Mouse (Mus musculus): ENCODE measurements around the gene A930004D18Rik.

The A930004D18Rik gene

GRCm38 (mm10) chr2:18053243-18053950, 15.9 kb upstream of the A930004D18Rik start:
- DNase-seq (ENCODE audit: extremely low spot score), result peak; percentile 70

GRCm38 (mm10) chr2:18052581-18052980, 15.0 kb upstream of the A930004D18Rik start:
- DNase-seq (ENCODE audit: extremely low spot score), result peak; percentile 12

DNA sequence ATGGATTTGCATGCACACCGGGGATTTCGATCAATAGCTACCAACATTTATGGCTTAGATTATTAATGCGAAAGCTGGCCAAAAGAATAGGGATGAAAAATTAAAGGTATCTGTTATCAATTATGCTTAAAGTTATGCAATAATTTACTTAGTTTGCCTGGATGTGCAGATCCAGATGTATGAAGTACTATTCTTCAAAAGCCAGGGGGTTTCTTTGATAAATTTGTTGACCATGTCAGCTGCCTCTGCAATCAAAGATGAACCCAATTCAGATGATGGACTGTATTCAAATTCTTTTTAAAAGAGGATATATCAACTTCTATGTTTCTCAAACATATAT, 14.3 kb upstream of the A930004D18Rik start:
- DNase-seq (ENCODE audit: extremely low spot score), result no peak

DNA sequence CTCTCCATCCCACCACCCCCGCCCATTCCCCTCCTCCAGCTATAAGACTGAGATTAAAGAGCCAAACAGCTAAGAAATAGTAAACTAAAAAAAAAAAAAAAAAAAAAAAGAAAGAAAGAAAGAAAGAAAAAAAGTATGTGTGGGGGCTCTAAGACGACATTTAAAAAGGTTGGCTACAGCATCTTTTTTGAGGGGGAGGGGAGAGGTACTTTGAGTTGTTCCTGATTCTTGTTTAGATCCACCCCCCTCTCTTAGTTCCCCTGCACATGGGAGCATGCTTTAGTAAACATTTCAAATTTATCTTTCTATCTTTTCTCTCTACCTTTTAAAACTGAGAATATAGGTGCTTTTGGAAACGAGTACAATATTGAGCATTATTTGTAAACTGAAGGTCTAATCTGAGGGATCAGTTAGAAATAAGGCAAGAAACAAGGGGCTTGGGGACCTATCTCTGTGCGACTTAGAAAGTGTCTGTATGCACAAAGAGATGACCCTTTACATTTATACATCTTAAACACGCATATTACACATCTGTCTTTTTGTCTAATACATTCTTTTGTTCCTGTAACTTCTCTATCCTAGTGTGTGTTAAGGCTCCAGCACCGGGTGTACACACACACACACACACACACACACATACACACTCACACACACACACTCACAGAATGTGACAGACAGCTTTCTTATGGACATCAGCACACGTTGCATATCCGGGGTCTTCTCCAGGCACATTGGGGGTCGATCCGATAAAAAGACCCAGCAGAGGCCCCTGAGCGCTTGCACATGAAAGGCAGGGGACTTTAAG, 13.7 kb upstream of the A930004D18Rik start:
- DNase-seq (ENCODE audit: extremely low spot score), result peak; percentile 64

- peak; percentile 69 for DNase-seq (ENCODE audit: extremely low spot score)
Observed at GRCm38 (mm10) chr2:18050541-18050985, 13.0 kb upstream of the A930004D18Rik start.

- DNase-seq (ENCODE audit: extremely low spot score), result no peak
Observed at GRCm38 (mm10) chr2:18050018-18050417, 12.5 kb upstream of the A930004D18Rik start.

DNA sequence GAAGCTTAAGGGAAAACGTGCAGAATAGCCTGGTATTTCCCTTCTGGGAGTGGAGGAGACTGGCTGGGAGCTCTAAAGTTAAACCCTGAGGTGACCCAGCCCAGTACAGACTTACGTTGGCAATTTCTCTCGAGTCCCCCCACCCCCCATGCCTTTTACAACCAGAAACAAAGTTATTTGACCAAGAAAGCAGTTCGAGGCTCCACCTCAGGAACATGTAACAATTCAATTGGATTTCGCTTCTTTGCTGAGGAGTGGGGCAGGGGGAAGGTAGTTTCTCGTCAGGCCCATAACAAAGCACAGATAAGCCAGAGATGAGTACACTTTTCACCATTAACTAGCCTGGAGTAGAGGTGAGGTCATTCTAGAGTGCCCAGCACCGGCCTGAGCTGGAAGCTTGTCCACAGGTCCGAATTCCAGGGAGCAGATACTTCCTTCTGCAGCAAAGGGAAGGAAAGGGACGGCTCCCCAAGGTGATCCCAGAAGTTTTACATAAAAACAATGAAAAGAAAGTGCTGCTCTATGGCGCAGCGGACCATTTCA, 11.8 kb upstream of the A930004D18Rik start:
- DNase-seq (ENCODE audit: extremely low spot score), result peak; percentile 73

DNA sequence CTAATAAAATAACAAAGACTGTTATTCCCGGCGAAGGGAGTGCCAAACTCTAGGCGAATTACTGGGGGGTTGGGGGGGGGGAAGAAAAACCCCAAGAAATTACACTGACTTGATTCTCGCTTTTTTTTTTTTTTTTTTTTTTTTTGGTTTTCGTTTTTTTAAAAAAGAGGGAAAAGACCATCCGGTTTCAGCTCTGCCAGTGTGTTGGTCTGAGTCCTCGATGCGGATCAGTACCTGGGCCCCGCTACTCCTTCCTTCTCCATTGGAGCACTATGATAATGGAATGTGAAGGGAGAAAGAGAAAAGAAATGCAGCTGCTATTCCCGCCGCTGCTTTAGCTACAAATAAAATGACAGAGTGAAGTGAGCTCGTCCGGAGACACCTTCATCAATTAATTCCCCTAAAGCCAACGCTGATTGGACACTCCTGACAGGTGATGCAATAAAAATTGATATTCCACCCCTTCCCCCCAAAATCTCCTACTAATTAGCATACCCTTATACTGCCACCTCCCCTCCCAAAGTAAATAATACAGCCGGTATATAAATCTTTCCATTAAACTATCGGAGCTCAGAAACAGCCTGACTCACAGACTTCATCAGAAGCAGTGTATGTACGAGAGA, 11.0 kb upstream of the A930004D18Rik start, which contains the start of gene Skida1:
TSS of gene Skida1 (minus strand) at position 599 of the 623 bp plus-strand sequence.
- peak; percentile 81 for DNase-seq (ENCODE audit: extremely low spot score)

GRCm38 (mm10) chr2:18047646-18048452, 10.3 kb upstream of the A930004D18Rik start:
- peak; percentile 80 for DNase-seq (ENCODE audit: extremely low spot score)

DNA sequence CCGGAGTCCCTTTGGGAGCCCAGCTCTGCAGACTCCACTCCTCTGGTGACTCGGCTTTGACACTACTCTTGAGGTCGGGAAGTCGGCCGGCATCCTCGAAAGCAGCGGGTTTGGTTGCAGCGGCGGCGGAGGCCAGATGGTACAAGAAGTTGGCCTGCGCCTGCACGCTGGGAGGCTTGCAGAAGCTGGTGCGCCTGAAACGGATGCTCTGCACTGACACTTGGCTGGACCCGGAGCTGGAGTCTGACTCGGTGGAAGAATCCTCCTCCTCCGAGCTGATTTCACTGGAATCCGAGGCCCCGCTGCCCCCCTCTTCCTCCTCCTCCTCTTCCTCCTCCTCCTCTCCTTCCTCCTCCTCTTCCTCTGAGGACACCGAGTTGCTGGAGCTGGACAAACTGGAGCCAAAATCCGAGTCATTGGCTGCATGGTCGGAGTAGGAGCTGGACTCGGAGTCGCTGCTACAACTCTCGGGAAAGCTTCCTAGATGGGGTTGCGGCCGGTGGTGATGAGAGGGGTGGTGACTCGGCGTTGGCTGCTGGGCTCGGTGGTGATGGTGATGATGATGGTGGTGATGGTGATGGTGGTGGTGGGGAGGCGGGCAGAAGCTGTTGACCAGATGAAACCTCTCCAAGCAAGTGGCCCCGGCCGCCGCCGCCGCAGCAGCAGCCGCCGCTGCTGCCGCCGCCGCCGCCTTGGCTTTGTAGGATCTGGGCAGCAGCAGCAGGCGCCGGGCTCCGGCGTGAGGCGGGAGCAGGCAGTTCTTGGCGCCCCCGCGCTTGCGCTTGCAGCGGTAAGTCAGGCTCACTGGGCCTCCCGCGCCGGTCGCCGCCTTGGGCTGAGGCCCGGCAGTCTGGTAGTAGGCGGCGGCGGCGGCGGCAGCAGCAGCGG, 9.5 kb upstream of the A930004D18Rik start:
- peak; percentile 74 for DNase-seq (ENCODE audit: extremely low spot score)

GRCm38 (mm10) chr2:18046186-18046585, 8.6 kb upstream of the A930004D18Rik start:
- peak; percentile 51 for DNase-seq (ENCODE audit: extremely low spot score)

- peak; percentile 50 for DNase-seq (ENCODE audit: extremely low spot score)
Observed at GRCm38 (mm10) chr2:18045781-18046181, 8.2 kb upstream of the A930004D18Rik start.

DNA sequence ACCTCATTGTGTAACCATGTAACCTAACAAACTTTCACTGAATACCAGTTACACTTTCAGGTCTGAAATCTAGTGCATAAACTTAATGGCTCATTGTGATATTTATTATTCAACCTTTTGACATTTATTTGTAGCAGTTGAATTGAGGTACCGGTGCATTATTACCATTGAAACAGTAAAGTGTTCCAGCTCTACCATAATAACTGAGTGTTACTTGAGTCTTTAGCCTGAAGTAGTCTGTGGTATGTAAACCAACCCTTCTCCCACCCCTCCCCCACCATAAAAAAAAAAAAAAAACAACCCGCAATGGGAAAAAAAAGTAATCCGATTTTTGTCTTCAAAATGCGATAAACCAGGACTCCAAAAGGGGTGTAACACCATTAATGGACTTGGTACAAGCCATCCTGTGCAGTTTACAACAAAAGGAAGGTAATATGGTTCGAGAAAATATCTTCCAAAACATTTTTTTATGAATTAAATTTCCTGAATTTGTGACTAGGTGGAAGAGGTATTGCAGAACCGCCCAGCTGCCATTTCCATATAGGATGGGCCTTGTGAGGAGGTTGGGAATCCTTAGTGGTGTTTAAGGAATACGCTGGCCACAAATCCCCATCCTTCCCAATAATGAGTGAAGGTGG, 7.7 kb upstream of the A930004D18Rik start:
- DNase-seq (ENCODE audit: extremely low spot score), result peak; percentile 50

DNA sequence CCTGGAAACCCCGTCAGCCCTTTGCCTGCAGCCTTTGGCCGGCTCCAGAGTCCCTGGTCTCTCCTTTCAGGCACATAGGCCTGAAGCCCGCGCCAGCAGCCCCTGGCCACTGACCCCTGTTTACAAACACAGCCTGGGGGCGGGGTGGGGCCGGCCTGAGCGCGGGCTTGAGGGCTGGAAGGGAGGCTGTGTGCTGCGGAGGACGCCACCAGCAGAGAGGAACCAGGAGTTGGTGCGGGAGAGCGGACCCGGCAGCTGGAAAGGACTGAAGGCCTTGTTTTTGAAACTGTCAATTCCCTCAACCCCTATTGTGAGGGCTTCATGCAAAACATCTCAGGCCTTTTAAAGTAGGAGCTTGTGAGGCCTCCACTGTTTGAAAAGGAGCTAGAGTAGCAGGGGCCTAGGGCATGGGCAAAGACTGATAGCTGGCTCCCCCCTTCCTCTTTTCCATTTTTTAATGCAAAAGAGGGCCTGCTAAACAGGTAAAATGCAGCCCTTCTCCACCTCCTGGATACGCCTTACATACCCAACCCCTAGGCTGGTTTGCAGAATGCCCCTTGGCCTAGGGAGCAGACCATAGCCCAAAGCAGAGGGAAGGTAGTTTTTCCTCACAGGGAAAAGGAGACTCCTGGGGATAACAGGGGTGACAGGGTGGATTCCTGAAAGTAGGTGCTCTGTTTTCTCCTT, 3.8 kb upstream of the A930004D18Rik start:
- DNase-seq (ENCODE audit: extremely low spot score), result peak; percentile 87

DNA sequence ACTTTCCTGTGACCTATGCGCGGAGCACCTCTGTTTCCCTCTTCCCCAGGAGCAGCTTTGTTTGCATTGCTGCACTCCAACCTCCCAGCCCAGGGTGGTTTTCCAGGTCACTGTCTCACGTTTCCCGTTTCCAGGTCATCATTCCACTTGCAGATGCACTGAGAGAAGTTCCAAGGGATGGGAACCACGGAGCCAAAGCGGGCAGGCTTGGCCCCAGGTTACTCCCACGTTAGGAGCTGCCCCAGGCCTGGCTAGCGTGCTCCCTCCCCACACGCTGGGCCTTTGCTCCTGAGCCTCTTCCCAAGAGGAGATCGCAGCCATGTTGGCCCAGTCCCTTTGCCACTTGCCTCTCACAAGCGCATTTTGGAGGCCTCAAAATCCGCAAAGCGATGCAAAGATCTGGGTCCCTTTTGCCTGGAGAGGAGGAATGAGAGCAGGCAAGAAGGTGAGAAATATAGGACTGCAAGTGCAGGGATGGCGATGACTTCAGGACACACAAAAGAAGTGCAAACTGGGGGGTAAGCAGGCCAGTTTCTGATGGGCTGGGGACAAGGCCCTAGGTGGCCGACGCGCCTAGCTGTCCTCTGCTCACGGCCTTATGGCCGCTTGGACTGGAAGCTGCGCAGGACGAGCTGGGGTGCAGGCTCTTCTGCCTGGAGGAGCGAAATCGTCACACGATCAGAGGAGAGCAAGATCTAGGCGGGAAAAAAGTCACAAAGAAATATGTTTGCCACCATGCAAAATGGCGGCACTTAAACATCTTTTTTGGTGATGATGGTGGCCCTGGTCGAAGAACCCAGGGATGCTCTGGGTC, 3.0 kb upstream of the A930004D18Rik start:
- peak; percentile 80 for DNase-seq (ENCODE audit: extremely low spot score)

- DNase-seq (ENCODE audit: extremely low spot score), result peak; percentile 81
Observed at GRCm38 (mm10) chr2:18039566-18040290, 2.2 kb upstream of the A930004D18Rik start.

- DNase-seq (ENCODE audit: extremely low spot score), result peak; percentile 63
Observed at GRCm38 (mm10) chr2:18038895-18039371, 1.4 kb upstream of the A930004D18Rik start.

Measured in embryo, embryonic 9.5 days (tissue).